Mouse (Mus musculus): ENCODE results near the gene Bhlhe40. TPM values are rescaled to one million over a fixed set of nuclear protein-coding genes. Genes with fewer than 3 reads are reported as not detected.
A peak's percentile ranks its signal among the peaks of the same experiment; 100 is the strongest.

Gene Bhlhe40
- total and polyA plus RNA-seq, 2 experiments from 2014 or later, result 5.9 to 8.8 TPM

GRCm38 (mm10) chr6:108705957-108706356 lies 45.5 kb downstream of the Bhlhe40 start:
- Histone ChIP-seq H3K36me3 (ENCODE audit: insufficient read depth, low read length) (no peaks in the 10 kb centered on the region), H3K4me1 (ENCODE audit: insufficient read depth, low read length) (no peaks in the 10 kb centered on the region; the same call in 1 of the 2 replicates), H3K9ac (replicated peaks; ENCODE audit: low read length, poor library complexity, severe bottlenecking) (no peak overlapping the region), H3K27me3 (ENCODE audit: insufficient read depth, low read length) (no peaks in the 10 kb centered on the region), H3K4me3 (ENCODE audit: low read depth, low read length) (no peak overlapping the region), H3K9me3 (ENCODE audit: low read length) (no peaks in the 10 kb centered on the region), H3K27ac (ENCODE audit: low read depth, low read length) (no peak overlapping the region), H3K4me2 (ENCODE audit: low read depth, low read length, poor library complexity, severe bottlenecking) (no peak overlapping the region)
- 81% methylated on average over 6 of the region's 6 CpGs for WGBS
- DNase-seq (ENCODE audit: low spot score) (no peak), ATAC-seq (ENCODE audit: low FRiP score) (no peak)
- no peak for TF ChIP-seq CTCF (IDR thresholded peaks at IDR 0.05)

GRCm38 (mm10) chr6:108706994-108707645 lies 46.7 kb downstream of the Bhlhe40 start:
- no peak for ATAC-seq (ENCODE audit: low FRiP score)
- no peaks in the 10 kb centered on the region for H3K36me3 ChIP-seq (ENCODE audit: insufficient read depth, low read length)
- H3K4me2 ChIP-seq (ENCODE audit: low read depth, low read length, poor library complexity, severe bottlenecking), result no peak overlapping the region

DNA sequence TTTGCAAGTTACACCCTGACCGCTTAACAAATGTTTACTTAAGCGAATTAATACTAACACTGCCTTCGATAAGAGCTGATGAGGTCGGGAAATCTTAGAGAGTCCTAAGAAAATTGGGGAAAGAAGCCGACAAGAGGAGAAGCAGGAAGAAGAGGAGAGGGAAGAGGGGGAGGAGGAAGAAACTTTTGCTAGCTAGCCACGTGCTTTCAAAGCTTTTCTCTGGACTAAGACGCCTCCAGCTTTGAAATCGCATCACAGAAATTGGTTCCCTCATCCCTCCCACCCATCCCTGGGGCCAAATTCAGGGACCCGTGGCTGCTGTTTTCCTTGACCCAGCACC lies 48.7 kb downstream of the Bhlhe40 start:
- Histone ChIP-seq H3K27me3 (ENCODE audit: insufficient read depth, low read length) (no peaks in the 10 kb centered on the region), H3K27ac (ENCODE audit: low read depth, low read length) (peak overlapping the region; percentile 65; the same call in 1 of the 2 replicates), H3K4me3 (ENCODE audit: low read depth, low read length) (peak overlapping the region; percentile 45), H3K9me3 (ENCODE audit: low read length) (no peaks in the 10 kb centered on the region), H3K4me2 (ENCODE audit: low read depth, low read length, poor library complexity, severe bottlenecking) (peak overlapping the region; percentile 91), H3K9ac (replicated peaks; ENCODE audit: low read length, poor library complexity, severe bottlenecking) (peak overlapping the region; percentile 57), H3K36me3 (ENCODE audit: insufficient read depth, low read length) (no peaks in the 10 kb centered on the region), H3K4me1 (ENCODE audit: insufficient read depth, low read length) (no peaks in the 10 kb centered on the region; the same call in 1 of the 2 replicates)
- WGBS, result 14% methylated on average over 9 of the region's 9 CpGs
- ATAC-seq (ENCODE audit: low FRiP score) (no peak; the same call in 1 of the 2 replicates), DNase-seq (ENCODE audit: low spot score) (no peak)
- TF ChIP-seq CTCF (IDR thresholded peaks at IDR 0.05), result no peak

More at GRCm38 (mm10) chr6:108706994-108707645, 46.7 kb downstream of the Bhlhe40 start:
- no peak; the same call in 1 of the 2 replicates for TF ChIP-seq CTCF (IDR thresholded peaks at IDR 0.05)
- Histone ChIP-seq H3K4me1 (ENCODE audit: insufficient read depth, low read length) (no peaks in the 10 kb centered on the region; the same call in 1 of the 2 replicates), H3K4me3 (ENCODE audit: low read depth, low read length) (no peak overlapping the region), H3K9me3 (ENCODE audit: low read length) (no peaks in the 10 kb centered on the region), H3K27me3 (ENCODE audit: insufficient read depth, low read length) (no peaks in the 10 kb centered on the region), H3K27ac (ENCODE audit: low read depth, low read length) (no peak overlapping the region), H3K9ac (replicated peaks; ENCODE audit: low read length, poor library complexity, severe bottlenecking) (no peak overlapping the region)
- no peak for DNase-seq (ENCODE audit: low spot score)
- WGBS, result 92% methylated on average over 8 of the region's 8 CpGs

GRCm38 (mm10) chr6:108709471-108710231 lies 49.2 kb downstream of the Bhlhe40 start:
- DNase-seq (ENCODE audit: low spot score) (peak; percentile 93), ATAC-seq (ENCODE audit: low FRiP score) (peak; percentile 94)
- H3K9me3 ChIP-seq (ENCODE audit: low read length), result no peaks in the 10 kb centered on the region
- TF ChIP-seq CTCF (IDR thresholded peaks at IDR 0.05), result peak; percentile 93
- H3K9ac ChIP-seq (replicated peaks; ENCODE audit: low read length, poor library complexity, severe bottlenecking), result peak overlapping the region; percentile 57
- H3K36me3 ChIP-seq (ENCODE audit: insufficient read depth, low read length), result no peaks in the 10 kb centered on the region
- H3K27me3 ChIP-seq (ENCODE audit: insufficient read depth, low read length), result no peaks in the 10 kb centered on the region
- H3K4me1 ChIP-seq (ENCODE audit: insufficient read depth, low read length), result no peaks in the 10 kb centered on the region; the same call in 1 of the 2 replicates
- H3K4me3 ChIP-seq (ENCODE audit: low read depth, low read length), result peak overlapping the region; percentile 45
- WGBS, result under 1% methylated on average over 29 of the region's 29 CpGs
- H3K27ac ChIP-seq (ENCODE audit: low read depth, low read length), result peak overlapping the region; percentile 65
- H3K4me2 ChIP-seq (ENCODE audit: low read depth, low read length, poor library complexity, severe bottlenecking), result peak overlapping the region; percentile 91

DNA sequence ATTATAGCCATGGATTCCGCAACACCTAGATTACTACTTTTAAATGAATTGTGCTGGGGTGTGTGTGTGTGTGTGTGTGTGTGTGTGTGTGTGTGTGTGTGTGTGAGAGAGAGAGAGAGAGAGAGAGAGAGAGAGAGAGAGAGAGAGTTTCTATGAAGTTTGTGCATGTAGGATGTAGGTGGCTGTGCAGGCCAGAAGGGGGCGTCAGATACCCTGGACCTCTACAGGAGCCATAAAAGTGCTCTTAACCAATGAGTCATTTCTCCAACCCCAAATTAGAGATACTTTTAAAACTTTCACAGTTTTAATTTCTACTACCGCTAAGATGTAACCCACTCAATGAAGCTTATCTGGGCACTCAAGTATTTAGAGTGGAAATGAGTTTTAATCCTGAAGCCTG lies 50.2 kb downstream of the Bhlhe40 start:
- ATAC-seq (ENCODE audit: low FRiP score) (no peak), DNase-seq (ENCODE audit: low spot score) (no peak)
- Histone ChIP-seq H3K27me3 (ENCODE audit: insufficient read depth, low read length) (no peaks in the 10 kb centered on the region), H3K4me1 (ENCODE audit: insufficient read depth, low read length) (no peaks in the 10 kb centered on the region; the same call in 1 of the 2 replicates), H3K4me2 (ENCODE audit: low read depth, low read length, poor library complexity, severe bottlenecking) (no peak overlapping the region), H3K9me3 (ENCODE audit: low read length) (no peaks in the 10 kb centered on the region), H3K27ac (ENCODE audit: low read depth, low read length) (no peak overlapping the region), H3K36me3 (ENCODE audit: insufficient read depth, low read length) (no peaks in the 10 kb centered on the region), H3K9ac (replicated peaks; ENCODE audit: low read length, poor library complexity, severe bottlenecking) (no peak overlapping the region), H3K4me3 (ENCODE audit: low read depth, low read length) (no peak overlapping the region)
- peak; percentile 40 for TF ChIP-seq CTCF (IDR thresholded peaks at IDR 0.05)
- WGBS, result 77% methylated on average over 3 of the region's 3 CpGs
